Mouse (Mus musculus) right cerebral cortex, postnatal 25 days (tissue): ENCODE data around the gene Bcl2l15.
A peak's percentile ranks its signal among the peaks of the same experiment; 100 is the strongest.
"Not testable (repeated sequence)": the region's sequence is repeated elsewhere in the genome, so short reads cannot be mapped to it uniquely, and the experiment has no call there.

Experiments
- DNase-seq: peaks from one replicate; pipeline ENCODE4 v3.0.0; 2022

Gene Bcl2l15

DNA sequence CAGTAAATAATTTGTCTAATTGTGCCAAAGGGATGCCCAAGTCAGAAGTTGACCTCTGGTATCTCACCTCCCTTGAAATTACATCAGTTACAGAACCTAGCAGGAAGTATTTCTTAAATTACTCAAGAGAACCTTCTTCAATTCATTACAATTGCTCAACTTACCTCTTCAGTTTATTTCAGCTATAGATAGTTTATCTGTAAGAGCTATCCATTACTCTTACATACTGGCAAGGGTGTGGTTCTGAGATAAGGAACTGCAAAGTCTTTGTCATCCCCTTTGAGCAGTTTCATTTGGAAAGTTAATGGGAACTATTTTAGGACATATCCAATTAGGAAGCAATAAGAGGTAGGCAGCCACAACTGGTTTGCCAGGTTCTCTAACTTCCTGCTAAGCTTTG, at the start of gene Bcl2l15:
Gene Bcl2l15, plus strand, starts transcription at position 176 of the 400 bp plus-strand sequence.
- DNase-seq = no peak

DNA sequence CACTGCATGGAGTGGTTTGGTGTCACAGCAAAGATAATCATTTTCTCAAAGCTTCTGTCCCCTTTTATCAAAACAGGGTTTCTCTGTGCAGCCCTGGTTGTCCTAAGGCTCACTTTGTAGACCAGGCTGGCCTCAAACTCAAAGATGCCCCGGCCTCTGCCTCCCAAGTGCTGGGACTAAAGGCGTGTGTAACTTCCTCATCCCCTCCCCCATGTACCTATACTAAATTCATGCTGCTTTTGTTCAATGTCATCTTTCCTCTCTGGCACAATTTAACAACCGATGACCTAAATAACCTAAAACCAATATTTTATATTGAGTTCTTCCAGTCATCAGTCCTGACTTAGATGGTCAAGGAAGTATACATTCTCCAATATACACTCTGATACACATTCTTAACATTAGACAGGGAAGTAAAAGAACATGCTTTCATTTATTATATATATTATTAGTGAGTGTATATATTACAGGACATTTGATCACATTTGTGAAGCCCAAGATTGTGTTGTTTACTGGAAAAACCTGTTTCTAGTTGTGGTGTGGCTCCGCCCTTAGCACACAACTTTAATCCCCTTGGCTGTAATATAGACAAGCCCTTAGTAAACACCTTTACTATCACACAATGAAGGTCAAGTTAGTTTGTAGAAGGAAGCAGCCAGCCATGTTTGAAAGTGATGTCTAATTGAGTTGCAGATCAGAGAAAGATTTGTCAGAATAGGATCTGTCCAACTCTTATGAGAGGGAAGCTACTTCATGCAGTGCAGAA, 49.4 kb upstream of the Bcl2l15 start:
- no peak for DNase-seq

DNA sequence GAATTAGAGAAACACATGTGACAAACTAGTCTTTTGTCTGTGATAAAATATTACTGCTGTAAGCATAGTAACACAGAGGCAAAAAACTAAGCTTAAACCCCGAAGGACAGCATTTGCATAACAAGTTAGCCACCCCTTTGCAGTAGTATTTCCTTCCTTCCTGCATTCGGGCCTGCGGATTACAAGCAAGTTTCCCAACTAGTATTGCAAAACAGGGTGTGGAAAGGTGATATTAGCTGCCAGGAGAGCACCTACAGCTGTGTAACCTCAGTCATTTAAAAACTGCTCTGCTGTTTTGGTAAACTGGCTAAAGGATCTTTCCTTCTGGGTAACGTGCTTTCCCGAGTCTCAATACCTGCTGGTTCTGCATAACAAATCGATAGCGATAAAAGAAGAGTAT, 45.2 kb upstream of the Bcl2l15 start:
- DNase-seq = no peak

DNA sequence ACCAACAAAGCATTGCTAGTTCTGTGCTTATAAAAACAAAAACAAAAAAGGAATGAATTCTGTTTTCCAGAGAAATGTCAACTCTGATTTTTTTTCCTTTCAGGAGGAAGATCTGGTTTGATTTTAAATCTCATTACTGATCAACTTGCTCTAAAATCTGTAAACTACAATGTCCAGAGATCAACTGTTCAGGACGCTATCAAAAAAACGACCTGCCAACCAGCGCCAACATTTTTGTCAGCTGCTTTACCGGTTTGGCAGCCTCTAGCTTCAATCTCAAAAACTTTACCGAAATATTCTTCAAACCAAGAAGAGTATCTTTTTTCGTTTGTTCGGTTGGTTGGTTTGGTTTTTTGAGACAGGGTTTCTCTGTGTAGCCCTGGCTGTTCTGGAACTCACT, 43.3 kb upstream of the Bcl2l15 start:
- no peak for DNase-seq

DNA sequence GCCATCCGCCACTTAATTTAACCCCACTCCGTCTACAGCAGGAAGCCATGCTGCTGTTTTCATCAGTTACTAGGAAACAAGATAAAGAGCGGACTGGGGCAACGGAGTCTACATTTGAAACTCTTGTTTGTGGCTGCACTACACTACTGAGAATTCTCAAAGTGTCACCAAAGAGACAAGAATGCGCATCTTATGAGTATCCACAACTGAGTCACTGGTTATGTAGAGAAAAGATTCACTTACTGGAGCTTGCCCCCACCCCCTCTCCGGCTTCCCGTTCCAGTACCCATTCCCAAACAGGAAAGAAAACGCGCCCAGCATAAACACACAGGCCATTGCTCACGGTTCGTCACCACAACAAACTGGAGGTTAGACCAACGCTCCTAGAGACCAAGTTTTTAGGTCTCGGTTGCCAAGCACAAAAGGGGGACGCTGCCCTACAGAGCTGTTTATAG, 42.5 kb upstream of the Bcl2l15 start:
- DNase-seq = peak; percentile 22

GRCm38 (mm10) chr3:103790346-103791145, 41.9 kb upstream of the Bcl2l15 start:
- DNase-seq = no peak

GRCm38 (mm10) chr3:103791230-103792110, 40.9 kb upstream of the Bcl2l15 start, which contains the start of gene Hipk1:
Hipk1 (minus strand) TSS chr3:103791563.
- peak; percentile 95 for DNase-seq

DNA sequence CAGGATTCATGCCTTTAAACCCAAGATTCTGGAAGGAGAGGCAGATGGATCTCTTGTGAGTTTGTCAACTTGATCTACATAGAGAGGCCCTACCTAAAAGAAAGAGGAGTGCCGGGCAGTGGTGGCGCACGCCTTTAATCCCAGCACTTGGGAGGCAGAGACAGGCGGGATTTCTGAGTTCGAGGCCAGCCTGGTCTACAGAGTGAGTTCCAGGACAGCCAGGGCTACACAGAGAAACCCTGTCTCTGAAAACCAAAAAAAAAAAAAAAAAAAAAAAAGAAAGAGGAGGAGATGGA, 40.3 kb upstream of the Bcl2l15 start:
- DNase-seq = not testable (repeated sequence)

- DNase-seq = no peak
Observed at GRCm38 (mm10) chr3:103792566-103792965, 39.8 kb upstream of the Bcl2l15 start.

DNA sequence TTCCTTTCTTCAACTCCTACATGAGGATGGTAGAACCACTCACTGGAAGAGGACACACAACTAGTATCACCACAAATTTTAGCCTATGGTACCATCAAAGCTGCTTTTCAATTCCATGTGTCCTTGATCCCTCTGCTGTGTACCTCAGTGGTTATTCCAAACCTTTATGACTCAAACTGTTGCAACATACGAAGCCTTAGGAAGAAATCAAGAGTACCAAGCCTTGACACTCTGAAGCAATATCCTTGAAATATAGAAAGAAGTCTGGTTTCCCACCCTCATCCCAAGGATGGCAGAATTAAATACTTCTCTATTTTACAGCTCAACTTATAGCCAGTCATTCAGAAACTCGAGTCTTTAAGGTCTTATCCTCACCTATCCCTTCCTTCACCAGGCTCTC, 36.0 kb upstream of the Bcl2l15 start:
- no peak for DNase-seq

DNA sequence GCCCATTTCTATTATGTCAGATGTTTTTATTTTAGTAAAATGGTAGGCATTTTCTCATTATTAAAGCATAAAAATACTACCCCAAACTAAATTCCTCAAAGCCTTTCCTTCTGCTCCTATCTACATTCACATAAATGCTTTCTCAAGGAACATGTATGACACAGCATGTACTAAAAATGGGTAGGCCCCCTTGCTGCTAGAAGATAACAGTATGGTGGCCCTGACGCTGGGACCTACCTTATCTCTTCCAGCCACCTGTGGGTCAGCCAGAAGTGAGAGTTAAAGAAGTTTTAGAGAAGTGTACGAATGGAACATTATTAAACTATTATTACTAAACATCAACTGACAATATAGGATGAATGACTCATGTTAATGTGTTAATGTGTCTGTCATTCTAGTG, 32.9 kb upstream of the Bcl2l15 start:
- DNase-seq = no peak

DNA sequence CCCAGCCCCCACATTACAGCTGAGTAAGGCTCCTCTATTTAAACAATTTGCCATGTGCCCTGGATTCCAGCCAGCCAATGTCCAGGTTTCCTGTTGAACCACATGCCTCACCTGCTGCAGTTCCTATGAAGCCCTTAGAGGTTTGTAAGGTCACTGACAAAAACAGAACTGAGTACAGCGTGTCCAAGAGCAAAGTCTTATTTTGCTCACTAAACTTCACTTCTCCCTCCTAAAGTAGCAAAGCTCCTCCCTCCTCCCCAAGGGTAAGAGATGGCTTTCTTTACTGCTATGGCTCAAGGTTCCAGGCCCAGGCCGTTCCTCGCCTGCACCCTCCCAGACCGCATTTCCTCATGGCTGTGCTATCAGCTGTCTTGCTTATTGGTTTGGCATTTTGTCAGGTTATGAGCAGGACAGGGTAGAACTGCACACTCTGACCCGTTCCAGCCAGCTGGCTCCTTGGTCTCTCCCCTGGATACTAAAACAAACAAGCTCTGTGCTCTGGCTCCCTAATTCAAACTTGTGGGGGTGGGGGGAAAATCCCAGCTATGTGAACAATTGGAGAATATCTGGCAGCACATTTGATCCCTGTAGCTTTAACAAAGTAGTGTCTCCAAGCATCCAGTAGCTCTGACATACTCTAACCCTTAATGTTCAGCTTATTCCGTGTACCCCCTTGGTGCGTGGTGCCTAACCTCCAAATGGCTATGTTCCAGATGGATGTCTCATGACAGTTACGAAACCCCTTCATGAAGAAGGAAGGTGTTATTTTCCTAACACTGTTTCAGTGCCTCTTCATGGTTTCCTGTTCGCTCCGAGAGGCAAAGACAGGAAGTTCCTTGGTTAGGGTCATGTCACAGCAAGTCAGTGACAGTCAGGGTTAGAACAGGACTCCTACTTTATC, 30.5 kb upstream of the Bcl2l15 start:
- peak; percentile 28 for DNase-seq

- no peak for DNase-seq
Observed at GRCm38 (mm10) chr3:103802861-103803260, 29.5 kb upstream of the Bcl2l15 start.

DNA sequence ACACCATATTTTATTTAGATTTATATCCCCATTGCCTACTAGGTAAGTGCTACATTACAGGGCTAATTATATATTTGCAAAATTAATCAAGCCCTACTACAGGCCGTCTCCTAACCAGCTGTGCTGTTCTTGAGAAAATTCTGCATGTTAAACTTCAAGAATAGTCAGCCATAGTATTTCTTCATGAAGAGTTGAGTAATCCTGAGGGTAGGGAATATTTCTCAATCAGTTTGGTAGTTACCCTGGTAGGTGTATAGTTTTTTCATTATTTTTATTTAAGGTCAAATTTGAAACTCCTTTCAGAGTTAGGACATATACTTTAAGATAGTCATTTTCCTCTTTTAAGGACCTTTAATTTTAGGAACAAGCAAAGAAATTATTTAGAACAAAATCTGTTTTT, 26.7 kb upstream of the Bcl2l15 start:
- no peak for DNase-seq

DNA sequence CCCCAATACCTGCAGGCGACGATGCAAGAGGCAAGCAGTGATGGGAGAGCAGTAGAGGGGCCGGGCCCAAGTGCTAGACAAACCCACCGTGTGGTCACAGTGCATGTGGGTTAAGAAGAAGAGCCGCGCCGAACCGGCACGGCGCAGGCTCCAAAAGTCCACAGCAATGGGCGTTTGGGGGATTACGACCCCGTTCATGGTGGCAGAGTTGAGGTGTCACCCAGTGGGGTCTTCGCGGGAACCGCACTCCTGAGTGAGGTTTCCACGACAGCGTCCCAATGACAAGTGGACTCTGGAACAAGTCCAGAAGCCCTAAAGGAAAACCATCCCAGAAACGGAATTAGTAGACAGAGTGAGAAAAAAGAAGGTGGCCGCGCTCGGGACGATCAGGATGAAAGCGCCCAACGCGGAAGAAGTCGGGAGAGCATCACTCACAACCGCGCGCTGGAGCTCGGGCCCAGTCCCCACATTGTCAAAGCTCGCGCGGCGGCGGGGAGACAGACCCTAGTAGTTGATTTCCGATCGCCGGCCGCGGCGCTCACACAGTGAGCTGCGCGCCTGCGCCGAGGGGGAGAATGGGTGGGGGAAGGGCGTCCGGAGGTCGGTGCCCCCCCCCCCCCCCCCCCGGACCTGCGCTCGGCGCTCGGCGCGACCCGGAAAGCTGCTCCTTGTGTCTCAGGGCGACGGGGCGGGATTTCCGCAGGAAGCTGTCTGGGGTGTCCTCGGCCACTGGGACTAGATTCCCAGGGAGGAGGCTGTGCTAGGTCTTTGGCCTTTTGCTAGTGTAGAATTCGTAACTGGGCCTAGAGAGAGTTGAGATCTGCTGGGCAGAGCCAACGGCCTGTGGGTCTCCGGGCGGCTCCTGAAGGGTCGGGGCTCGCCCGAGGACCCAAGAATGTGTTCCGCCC, 23.3 kb upstream of the Bcl2l15 start, which contains the start of the genes Dclre1b, Ap4b1 and Gm43064:
Gene Dclre1b, minus strand, starts transcription at position 554 of the 908 bp plus-strand sequence.
Gene Ap4b1, plus strand, starts transcription at position 630 of the 908 bp plus-strand sequence.
Gene Gm43064, plus strand, starts transcription at position 683 of the 908 bp plus-strand sequence.
- peak; percentile 88 for DNase-seq

DNA sequence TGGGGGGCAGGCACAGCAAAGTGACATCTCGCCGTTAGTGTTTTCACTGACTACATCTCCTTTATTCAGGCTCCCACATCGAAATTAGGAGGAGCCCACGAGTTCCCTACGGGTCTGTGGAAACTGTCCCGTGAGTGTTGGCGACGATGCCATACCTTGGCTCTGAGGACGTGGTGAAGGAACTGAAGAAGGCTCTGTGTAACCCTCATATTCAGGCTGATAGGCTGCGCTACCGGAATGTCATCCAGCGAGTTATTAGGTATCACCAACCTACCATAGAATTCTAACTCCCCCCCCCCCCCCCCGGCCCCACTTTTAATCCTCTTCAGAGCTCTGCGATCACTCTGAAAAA, 22.6 kb upstream of the Bcl2l15 start:
- DNase-seq = no peak

- DNase-seq = no peak
Observed at GRCm38 (mm10) chr3:103810967-103811366, 21.4 kb upstream of the Bcl2l15 start.

- DNase-seq = no peak
Observed at GRCm38 (mm10) chr3:103827548-103827947, 4.9 kb upstream of the Bcl2l15 start.

DNA sequence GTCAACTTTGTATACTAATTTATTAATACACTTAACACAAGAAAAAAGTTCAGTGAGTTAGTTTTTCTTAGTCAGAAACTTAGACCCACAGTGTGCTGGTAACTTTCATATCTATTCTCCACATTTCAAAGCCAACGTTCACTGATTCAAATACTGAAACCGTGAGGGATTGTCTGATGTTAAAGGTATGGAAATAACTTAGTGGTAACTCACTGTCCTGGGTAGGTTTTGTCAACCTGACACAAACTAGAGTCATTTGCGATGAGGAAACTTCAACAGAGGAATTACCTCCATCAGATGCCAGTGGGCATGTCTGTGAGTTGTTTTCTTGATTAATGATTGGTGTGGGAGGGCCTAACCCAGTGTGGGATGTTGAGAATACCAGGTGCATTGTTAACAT, 3.4 kb upstream of the Bcl2l15 start:
- DNase-seq = no peak

DNA sequence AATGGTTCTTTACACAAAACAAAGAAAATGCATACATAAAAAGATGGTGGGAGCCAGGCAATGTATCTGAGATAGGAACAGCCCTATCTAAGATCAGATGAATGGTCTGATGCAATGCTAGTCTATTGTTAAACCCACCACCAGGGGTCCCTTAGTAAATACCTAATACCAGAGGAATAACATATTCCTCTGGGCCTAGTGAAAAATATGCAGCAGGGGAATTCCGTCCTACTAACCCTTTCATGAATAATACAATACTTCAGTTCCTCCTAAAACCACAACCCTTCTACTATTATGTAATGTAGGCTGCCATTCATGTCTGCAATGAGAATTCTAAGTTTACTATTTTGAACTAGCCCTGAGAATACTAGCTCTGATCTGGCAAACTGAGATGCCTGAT, 1.7 kb upstream of the Bcl2l15 start:
- not testable (repeated sequence) for DNase-seq

GRCm38 (mm10) chr3:103831146-103831545, 1.3 kb upstream of the Bcl2l15 start:
- no peak for DNase-seq
